In genomic region chr7:73953131-73953530, GRCm38 (mm10) we compare ENCODE assay signal across 10 mouse cellular contexts.
"Had no signal": no experiment of that assay in that cellular context is flagged by ENCODE, and none has a peak within 500 bp of the region (broad histone marks: within the 10 kb centered on the region; RNA-seq: fewer than 3 reads in every experiment).

No protein-coding gene starts in this region.

- H3K4me1 ChIP-seq: liver, embryonic 12.5 days; midbrain, embryonic 15.5 days had no signal

- H3K27me3 ChIP-seq: limb, embryonic 15.5 days; liver, embryonic 12.5 days; midbrain, embryonic 15.5 days had no signal

- H3K4me2 ChIP-seq: limb, embryonic 15.5 days; liver, embryonic 12.5 days; lung, embryonic 14.5 days; midbrain, embryonic 11.5 days; midbrain, embryonic 15.5 days had no signal

- DNase-seq: kidney, postnatal 14 days; lung, embryonic 14.5 days; lung, postnatal 10 days; lung, postnatal 4 days; right cerebral cortex, postnatal 25 days; thymus, postnatal 4 days had no signal

- H3K9ac ChIP-seq: limb, embryonic 15.5 days; liver, embryonic 12.5 days; lung, embryonic 14.5 days; midbrain, embryonic 15.5 days had no signal

- ATAC-seq: liver, embryonic 12.5 days; midbrain, embryonic 15.5 days had no signal

- H3K27ac ChIP-seq: limb, embryonic 15.5 days; liver, embryonic 12.5 days; midbrain, embryonic 15.5 days had no signal

- H3K36me3 ChIP-seq: liver, embryonic 12.5 days had no signal

- H3K9me3 ChIP-seq: limb, embryonic 15.5 days; liver, embryonic 12.5 days; midbrain, embryonic 15.5 days had no signal

- H3K4me3 ChIP-seq: limb, embryonic 15.5 days; liver, embryonic 12.5 days; midbrain, embryonic 15.5 days had no signal
